Mouse (Mus musculus): ENCODE measurements around the gene Nt5m. TPM values are rescaled to one million over a fixed set of nuclear protein-coding genes. Genes with fewer than 3 reads are reported as not detected.

Gene Nt5m
- total and polyA plus RNA-seq, 3 experiments = 26.6 to 29.1 TPM; not detected in 1

GRCm38 (mm10) chr11:59920331-59920730 lies 81.1 kb downstream of the Nt5m start:
- DNase-seq (ENCODE audit: low read depth, low spot score) = peak; percentile 67
- H3K9me3 ChIP-seq (replicated peaks; ENCODE audit: insufficient read depth, low read length) = no peaks in the 10 kb centered on the region
- peaks cover 0 to 38% of the 10 kb centered on the region in 2 experiments; a peak in 2 of 4 replicates for H3K36me3 ChIP-seq (ENCODE audit: control insufficient read depth in 1 of 2, insufficient read depth in 2 of 2, low read length in 2 of 2)
- no peaks in the 10 kb centered on the region for H3K27me3 ChIP-seq (ENCODE audit: control insufficient read depth in 1 of 2, insufficient read depth in 2 of 2, low read length in 2 of 2)
- TF ChIP-seq MYC (IDR thresholded peaks at IDR 0.05; ENCODE audit: low read depth, low read length) (0 out of 2 replicates have a peak, but pooled peaks have one; percentile 18), TBP (IDR thresholded peaks at IDR 0.05; ENCODE audit: low read depth, low read length) (no peak), USF2 (IDR thresholded peaks at IDR 0.05; ENCODE audit: borderline replicate concordance in 1 of 2, insufficient read depth in 1 of 2, low read depth in 1 of 2, low read length in 2 of 2) (peak in 1 of 2 experiments; percentile 53; a peak in 1 of 4 replicates), MAX (IDR thresholded peaks at IDR 0.05; ENCODE audit: low read length) (peak; percentile 82), EP300 (IDR thresholded peaks at IDR 0.05; ENCODE audit: low read depth in 1 of 2, low read length in 2 of 2) (peak; percentile 30 to 35; a peak in 1 of 4 replicates), NELFE (IDR thresholded peaks at IDR 0.05; ENCODE audit: low read depth, low read length) (peak; percentile 19; the same call in 1 of the 2 replicates), HCFC1 (IDR thresholded peaks at IDR 0.05; ENCODE audit: low read depth, low read length) (0 out of 2 replicates have a peak, but pooled peaks have one; percentile 12), RCOR1 (IDR thresholded peaks at IDR 0.05; ENCODE audit: low read depth, low read length) (peak; percentile 19; the same call in 1 of the 2 replicates), CHD1 (IDR thresholded peaks at IDR 0.05; ENCODE audit: low read depth, low read length) (0 out of 2 replicates have a peak, but pooled peaks have one; percentile 55), SIN3A (IDR thresholded peaks at IDR 0.05; ENCODE audit: low read length) (peak; percentile 71; the same call in 1 of the 2 replicates), ZNF384 (IDR thresholded peaks at IDR 0.05; ENCODE audit: low read depth, low read length) (no peak), USF1 (IDR thresholded peaks at IDR 0.05; ENCODE audit: low read depth, low read length) (peak; percentile 91), NRF1 (IDR thresholded peaks at IDR 0.05; ENCODE audit: insufficient read depth, low read depth, low read length, poor library complexity, severe bottlenecking) (no peak), MXI1 (IDR thresholded peaks at IDR 0.05; ENCODE audit: low read depth, low read length) (peak; percentile 74), ZKSCAN1 (IDR thresholded peaks at IDR 0.05; ENCODE audit: low read depth, low read length) (no peak), BHLHE40 (IDR thresholded peaks at IDR 0.05; ENCODE audit: borderline replicate concordance, low read depth, low read length) (peak; percentile 69)
- no peaks in the 10 kb centered on the region for H3K79me2 ChIP-seq (ENCODE audit: control insufficient read depth, insufficient read depth, low read length, poor library complexity)
- peak overlapping the region; percentile 72 for H3K27ac ChIP-seq (ENCODE audit: control insufficient read depth, low read depth, low read length)
- H3K4me1 ChIP-seq (ENCODE audit: control insufficient read depth in 1 of 2, insufficient read depth in 2 of 2, low read length in 2 of 2) = peaks cover 32 to 49% of the 10 kb centered on the region in 2 experiments
- H3K4me3 ChIP-seq (ENCODE audit: control insufficient read depth in 1 of 2, insufficient read depth in 1 of 2, low read depth in 2 of 2, low read length in 2 of 2) = peak overlapping the region; percentile 6 to 38; a peak in 3 of 4 replicates
- H3K9ac ChIP-seq (ENCODE audit: control insufficient read depth, low read depth, low read length, poor library complexity, severe bottlenecking) = no peak overlapping the region

- Histone ChIP-seq H3K79me2 (ENCODE audit: control insufficient read depth, insufficient read depth, low read length, poor library complexity) (no peaks in the 10 kb centered on the region), H3K4me3 (ENCODE audit: control insufficient read depth in 1 of 2, insufficient read depth in 1 of 2, low read depth in 2 of 2, low read length in 2 of 2) (no peak overlapping the region), H3K27me3 (ENCODE audit: control insufficient read depth in 1 of 2, insufficient read depth in 2 of 2, low read length in 2 of 2) (no peaks in the 10 kb centered on the region; a peak in 1 of 4 replicates), H3K4me1 (ENCODE audit: control insufficient read depth in 1 of 2, insufficient read depth in 2 of 2, low read length in 2 of 2) (peaks cover 32 to 49% of the 10 kb centered on the region in 2 experiments), H3K36me3 (ENCODE audit: control insufficient read depth in 1 of 2, insufficient read depth in 2 of 2, low read length in 2 of 2) (peaks cover 0 to 38% of the 10 kb centered on the region in 2 experiments; a peak in 2 of 4 replicates), H3K9me3 (replicated peaks; ENCODE audit: insufficient read depth, low read length) (no peaks in the 10 kb centered on the region), H3K27ac (ENCODE audit: control insufficient read depth, low read depth, low read length) (no peak overlapping the region), H3K9ac (ENCODE audit: control insufficient read depth, low read depth, low read length, poor library complexity, severe bottlenecking) (no peak overlapping the region)
- TF ChIP-seq NELFE (IDR thresholded peaks at IDR 0.05; ENCODE audit: low read depth, low read length) (no peak), USF1 (IDR thresholded peaks at IDR 0.05; ENCODE audit: low read depth, low read length) (peak; percentile 76), MYC (IDR thresholded peaks at IDR 0.05; ENCODE audit: low read depth, low read length) (no peak)
- peak; percentile 48 for DNase-seq (ENCODE audit: low read depth, low spot score)
Observed at GRCm38 (mm10) chr11:59921265-59921664, 82.0 kb downstream of the Nt5m start.

Data from MEL (cell line).